Mouse (Mus musculus) G1E (cell line): ENCODE measurements around the gene Smim23.

Experiments used
- CTCF ChIP-seq: IDR thresholded peaks from 2 replicates; pipeline ENCODE4 v1.5.1; 2012; ENCODE audit warnings: low read depth, low read length, inconsistent platforms, mixed read lengths
- GATA1 ChIP-seq: IDR thresholded peaks from 2 replicates; pipeline ENCODE4 v1.6.1; 2012; ENCODE audit warnings: borderline replicate concordance, low read length, inconsistent platforms, mixed read lengths
- GATA2 ChIP-seq: IDR thresholded peaks from 2 replicates; pipeline ENCODE4 v1.6.1; 2012; ENCODE audit warnings: low read depth, low read length, inconsistent platforms, borderline replicate concordance
- POLR2AphosphoS5 ChIP-seq: IDR thresholded peaks from 2 replicates; pipeline ENCODE4 v1.6.1; 2012; ENCODE audit warnings: low read depth, low read length, inconsistent platforms; ENCODE audit not compliant: insufficient replicate concordance
- TAL1 ChIP-seq: conservative IDR thresholded peaks from 2 replicates; pipeline ENCODE4 v1.6.1; 2012; ENCODE audit warnings: low read depth, low read length, inconsistent platforms, mixed read lengths

- TF ChIP-seq CTCF, result no peak
- no peak for TF ChIP-seq TAL1
- TF ChIP-seq GATA1, result no peak
- no peak for TF ChIP-seq GATA2
- no peak for TF ChIP-seq POLR2AphosphoS5
These were observed 26.0 kb downstream of the Smim23 start for GRCm38 (mm10) chr11:32798445-32798844.
